In genomic region chr5:136297691-136298090, GRCm38 (mm10) we compare ENCODE assay signal across 30 mouse cellular contexts. TPM values are rescaled to one million over a fixed set of nuclear protein-coding genes. Genes with fewer than 3 reads are reported as not detected.
A peak's percentile ranks its signal among the peaks of the same experiment; 100 is the strongest.
DNase-seq lines count a peak whose midpoint lies in the region; ATAC-seq and TF ChIP-seq lines count a peak whose summit lies in the region.
"Had no signal": no experiment of that assay in that cellular context is flagged by ENCODE, and none has a peak within 500 bp of the region (broad histone marks: within the 10 kb centered on the region; RNA-seq: fewer than 3 reads in every experiment).

No protein-coding gene starts in this region.

- ATAC-seq in forebrain, embryonic 12.5 days (ENCODE audit: low FRiP score), result no peak
- ATAC-seq in forebrain, embryonic 16.5 days, result no peak
- ATAC-seq in midbrain, embryonic 13.5 days, result no peak
- no peak for ATAC-seq in midbrain, embryonic 16.5 days
- ATAC-seq: intestine, embryonic 16.5 days; midbrain, embryonic 15.5 days had no signal

- no peaks in the 10 kb centered on the region for H3K27me3 ChIP-seq in forebrain, embryonic 12.5 days
- no peaks in the 10 kb centered on the region for H3K27me3 ChIP-seq in forebrain, embryonic 16.5 days (replicated peaks; ENCODE audit: control insufficient read depth, insufficient read depth, low read length)
- no peaks in the 10 kb centered on the region for H3K27me3 ChIP-seq in midbrain, embryonic 13.5 days
- H3K27me3 ChIP-seq in midbrain, embryonic 16.5 days (ENCODE audit: control insufficient read depth, insufficient read depth, low read depth, low read length), result no peaks in the 10 kb centered on the region
- H3K27me3 ChIP-seq: CH12.LX; embryonic facial prominence, embryonic 15.5 days; limb, embryonic 12.5 days; liver, embryonic 15.5 days; midbrain, embryonic 15.5 days had no signal

- no peak for TF ChIP-seq CTCF in gastrocnemius, adult 2 months (IDR thresholded peaks at IDR 0.05)

- no peak overlapping the region for H3K4me2 ChIP-seq in forebrain, embryonic 12.5 days
- no peak overlapping the region for H3K4me2 ChIP-seq in forebrain, embryonic 16.5 days (ENCODE audit: low read length)
- H3K4me2 ChIP-seq in midbrain, embryonic 13.5 days (replicated peaks), result no peak overlapping the region
- no peak overlapping the region for H3K4me2 ChIP-seq in midbrain, embryonic 16.5 days (ENCODE audit: low read length)
- H3K4me2 ChIP-seq: embryonic facial prominence, embryonic 15.5 days; limb, embryonic 12.5 days; liver, embryonic 15.5 days; lung, embryonic 14.5 days; midbrain, embryonic 15.5 days had no signal

- no peaks in the 10 kb centered on the region for H3K9me3 ChIP-seq in forebrain, embryonic 12.5 days
- H3K9me3 ChIP-seq in forebrain, embryonic 16.5 days (ENCODE audit: control insufficient read depth, low read length), result no peaks in the 10 kb centered on the region
- H3K9me3 ChIP-seq in midbrain, embryonic 13.5 days, result no peaks in the 10 kb centered on the region
- H3K9me3 ChIP-seq in midbrain, embryonic 16.5 days (replicated peaks; ENCODE audit: control insufficient read depth, low read length, poor library complexity, severe bottlenecking), result no peaks in the 10 kb centered on the region
- H3K9me3 ChIP-seq: embryonic facial prominence, embryonic 10.5 days; embryonic facial prominence, embryonic 15.5 days; limb, embryonic 12.5 days; liver, embryonic 15.5 days; midbrain, embryonic 15.5 days had no signal

- H3K27ac ChIP-seq in forebrain, embryonic 12.5 days, result peak overlapping the region; percentile 59
- no peak overlapping the region for H3K27ac ChIP-seq in forebrain, embryonic 16.5 days (ENCODE audit: low read length)
- peak overlapping the region; percentile 59 for H3K27ac ChIP-seq in gastrocnemius, adult 2 months
- 0 out of 2 replicates have a peak overlapping the region, but pooled peaks have one; percentile 41 for H3K27ac ChIP-seq in midbrain, embryonic 13.5 days
- H3K27ac ChIP-seq in midbrain, embryonic 16.5 days (ENCODE audit: low read length), result no peak overlapping the region
- H3K27ac ChIP-seq: embryonic facial prominence, embryonic 10.5 days; embryonic facial prominence, embryonic 15.5 days; kidney, postnatal 0 days; limb, embryonic 12.5 days; liver, embryonic 15.5 days; stomach, postnatal 0 days had no signal

- WGBS in forebrain, embryonic 12.5 days, result 91% methylated on average over 6 of the region's 6 CpGs
- 68% methylated on average over 6 of the region's 6 CpGs for WGBS in forebrain, embryonic 16.5 days
- WGBS in midbrain, embryonic 13.5 days, result 93% methylated on average over 6 of the region's 6 CpGs
- WGBS in midbrain, embryonic 16.5 days, result 88% methylated on average over 6 of the region's 6 CpGs

- H3K9ac ChIP-seq in forebrain, embryonic 12.5 days, result no peak overlapping the region
- no peak overlapping the region for H3K9ac ChIP-seq in forebrain, embryonic 16.5 days (replicated peaks; ENCODE audit: low read depth, low read length)
- no peak overlapping the region for H3K9ac ChIP-seq in midbrain, embryonic 13.5 days (replicated peaks)
- H3K9ac ChIP-seq in midbrain, embryonic 16.5 days (ENCODE audit: low read depth, low read length), result no peak overlapping the region
- H3K9ac ChIP-seq: embryonic facial prominence, embryonic 15.5 days; limb, embryonic 12.5 days; liver, embryonic 15.5 days; lung, embryonic 14.5 days; midbrain, embryonic 15.5 days had no signal

- no peak for DNase-seq in gastrocnemius, adult 2 months
- DNase-seq in gastrocnemius, postnatal 25 days, result no peak
- DNase-seq in telencephalon, adult 2 months (ENCODE audit: low read depth, low spot score), result peak; percentile 43
- DNase-seq in spleen, postnatal 14 days (ENCODE audit: low spot score in 2 of 2), result no peak
- DNase-seq: adrenal gland, adult 8-10 months; cerebellum, adult 8-10 months; cerebellum, postnatal 25 days; gastrocnemius, postnatal 10 days; heart, postnatal 14 days; kidney, adult 8-10 months; kidney, postnatal 4 days; lung, embryonic 14.5 days; lung, postnatal 14 days; right cerebral cortex, postnatal 14 days; spleen, adult 18-20 months; thymus, adult 2 months; thymus, postnatal 36 days had no signal

- no peaks in the 10 kb centered on the region for H3K4me1 ChIP-seq in forebrain, embryonic 12.5 days
- peaks cover 23% of the 10 kb centered on the region for H3K4me1 ChIP-seq in forebrain, embryonic 16.5 days (replicated peaks; ENCODE audit: control insufficient read depth, insufficient read depth, low read length)
- peaks cover 25% of the 10 kb centered on the region for H3K4me1 ChIP-seq in midbrain, embryonic 13.5 days (replicated peaks)
- peaks cover 5% of the 10 kb centered on the region; the same call in 1 of the 2 replicates for H3K4me1 ChIP-seq in midbrain, embryonic 16.5 days (ENCODE audit: control insufficient read depth, insufficient read depth, low read length)
- H3K4me1 ChIP-seq: embryonic facial prominence, embryonic 10.5 days; embryonic facial prominence, embryonic 15.5 days; limb, embryonic 12.5 days; liver, embryonic 15.5 days had no signal

- intact Hi-C loops in gastrocnemius, adult 2 months (cut with DNase I), result no loop called here

- H3K4me3 ChIP-seq in forebrain, embryonic 12.5 days (replicated peaks), result no peak overlapping the region
- no peak overlapping the region for H3K4me3 ChIP-seq in forebrain, embryonic 16.5 days (replicated peaks; ENCODE audit: low read length)
- no peak overlapping the region for H3K4me3 ChIP-seq in gastrocnemius, adult 2 months
- no peak overlapping the region for H3K4me3 ChIP-seq in midbrain, embryonic 13.5 days (replicated peaks)
- H3K4me3 ChIP-seq in midbrain, embryonic 16.5 days (ENCODE audit: low read depth, low read length), result no peak overlapping the region
- H3K4me3 ChIP-seq: embryonic facial prominence, embryonic 10.5 days; embryonic facial prominence, embryonic 15.5 days; limb, embryonic 12.5 days; liver, embryonic 15.5 days; midbrain, embryonic 15.5 days had no signal

- peaks cover 76% of the 10 kb centered on the region for H3K36me3 ChIP-seq in forebrain, embryonic 12.5 days (replicated peaks)
- no peaks in the 10 kb centered on the region; the same call in 1 of the 2 replicates for H3K36me3 ChIP-seq in forebrain, embryonic 16.5 days (ENCODE audit: control insufficient read depth, insufficient read depth)
- peaks cover 53% of the 10 kb centered on the region for H3K36me3 ChIP-seq in midbrain, embryonic 13.5 days
- H3K36me3 ChIP-seq in midbrain, embryonic 16.5 days (ENCODE audit: control insufficient read depth, insufficient read depth, low read length), result peaks cover 11% of the 10 kb centered on the region; the same call in 1 of the 2 replicates

RNA-seq across cellular contexts. Expression of gene Sh2b2, which starts 51.3 kb away (rescaled TPM):
- 19.6 and 21.7 TPM in 2 replicates for polyA plus RNA-seq in forebrain, embryonic 12.5 days (2016; fragmentation: Nextera tagmentation; extraction: Ambion mirVana)
- 30.3 and 33.3 TPM in 2 replicates for polyA plus RNA-seq in forebrain, embryonic 16.5 days (2015; fragmentation: Nextera tagmentation; extraction: Ambion mirVana)
- 1 to 10 TPM; 2.4 to 3.0 TPM for total RNA-seq in gastrocnemius, adult 2 months (2021)
- 1 to 10 TPM; 2.8 to 6.1 TPM for total RNA-seq in gastrocnemius, postnatal 25 days (2021)
- polyA plus RNA-seq in midbrain, embryonic 13.5 days (2015; fragmentation: Nextera tagmentation; extraction: Ambion mirVana), result 20.3 and 25.6 TPM in 2 replicates
- polyA plus RNA-seq in midbrain, embryonic 16.5 days (2015; fragmentation: Nextera tagmentation; extraction: Ambion mirVana), result 24.8 and 24.9 TPM in 2 replicates

Comparison
In these comparisons a context has a peak if more than half of its experiments do, and no peak if none do; other contexts are left out.
1. H3K27ac ChIP-seq: peak in forebrain, embryonic 12.5 days (single experiment), gastrocnemius, adult 2 months (single experiment) and midbrain, embryonic 13.5 days (single experiment); none in forebrain, embryonic 16.5 days (single experiment) and midbrain, embryonic 16.5 days (single experiment).